Mouse (Mus musculus) left cerebral cortex, adult 9 months (tissue): ENCODE measurements at regions not wholly inside any gene's neighbourhood (a gene's known extent, or its start where the extent isn't known, plus 50 kb on each side); places are given as distances from the start of the nearest gene placed in this dataset.
"Not testable (repeated sequence)": the region's sequence is repeated elsewhere in the genome, so short reads cannot be mapped to it uniquely, and the experiment has no call there.

Source experiments
- DNase-seq, 2 experiments: peaks; one replicate each; pipeline ENCODE4 v3.0.0; 2022; ENCODE audit warnings: low spot score in 2 of 2

GRCm38 (mm10) chr16:55758707-55759067 is 80.0 kb downstream of the Nfkbiz start:
- DNase-seq = no peak

- DNase-seq = no peak
Observed at GRCm38 (mm10) chr16:55757952-55758706, 80.6 kb downstream of the Nfkbiz start.

GRCm38 (mm10) chr16:55757422-55757815 is 81.3 kb downstream of the Nfkbiz start:
- not testable (repeated sequence) for DNase-seq

GRCm38 (mm10) chr16:55756764-55757421 is 81.8 kb downstream of the Nfkbiz start:
- no peak for DNase-seq

GRCm38 (mm10) chr16:55755309-55755832 is 83.3 kb downstream of the Nfkbiz start:
- DNase-seq = no peak

- no peak for DNase-seq
Observed at GRCm38 (mm10) chr16:55754092-55754763, 84.5 kb downstream of the Nfkbiz start.

GRCm38 (mm10) chr16:55753380-55753779 is 85.3 kb downstream of the Nfkbiz start:
- DNase-seq = no peak

GRCm38 (mm10) chr16:55747250-55747649 is 91.4 kb downstream of the Nfkbiz start:
- no peak for DNase-seq

- no peak for DNase-seq
Observed at GRCm38 (mm10) chr16:55746159-55746558, 92.5 kb downstream of the Nfkbiz start.

- DNase-seq = no peak
Observed at GRCm38 (mm10) chr16:55745094-55745493, 93.6 kb downstream of the Nfkbiz start.

- no peak for DNase-seq
Observed at GRCm38 (mm10) chr16:55741099-55741863, 97.4 kb downstream of the Nfkbiz start.

GRCm38 (mm10) chr16:55738741-55739140 is 100.0 kb downstream of the Nfkbiz start:
- DNase-seq = no peak

- DNase-seq = no peak
Observed at GRCm38 (mm10) chr16:55735476-55735968, 103.2 kb downstream of the Nfkbiz start.

- no peak for DNase-seq
Observed at GRCm38 (mm10) chr16:55734301-55734700, 104.4 kb downstream of the Nfkbiz start.

- no peak for DNase-seq
Observed at GRCm38 (mm10) chr16:55733751-55734150, 104.9 kb downstream of the Nfkbiz start.

GRCm38 (mm10) chr16:55731003-55731402 is 107.7 kb downstream of the Nfkbiz start:
- no peak for DNase-seq

- no peak for DNase-seq
Observed at GRCm38 (mm10) chr16:55726538-55726937, 112.2 kb downstream of the Nfkbiz start.

GRCm38 (mm10) chr16:55720430-55720829 is 118.3 kb downstream of the Nfkbiz start:
- DNase-seq = no peak

- no peak for DNase-seq
Observed at GRCm38 (mm10) chr16:55710017-55710416, 128.7 kb downstream of the Nfkbiz start.

- DNase-seq = no peak
Observed at GRCm38 (mm10) chr16:55706502-55706901, 132.2 kb downstream of the Nfkbiz start.

GRCm38 (mm10) chr16:55698489-55698892 is 140.2 kb downstream of the Nfkbiz start:
- DNase-seq = no peak

GRCm38 (mm10) chr16:55691069-55691468 is 147.6 kb downstream of the Nfkbiz start:
- DNase-seq = no peak
